Mouse (Mus musculus) heart, embryonic 13.5 days (tissue): ENCODE measurements around the gene Olfr642. TPM values are rescaled to one million over a fixed set of nuclear protein-coding genes. Genes with fewer than 3 reads are reported as not detected.

ENCODE experiments used
- ATAC-seq: fragments of 200-750 bp; cut with Nextera tagmentation; 2 replicates; pipeline ENCODE4 v1.8.0; 2017; ENCODE audit warnings: moderate TSS enrichment; ENCODE audit not compliant: insufficient number of reproducible peaks, low FRiP score, low TSS enrichment; ENCODE audit errors: extremely low read depth
- H3K27ac ChIP-seq: fragments of 300-500 bp; sonication (generic); replicated peaks from 2 replicates; pipeline ENCODE4 v1.5.1; 2015; ENCODE audit warnings: moderate library complexity, mild to moderate bottlenecking, inconsistent platforms
- H3K27me3 ChIP-seq: fragments of 300-500 bp; sonication (generic); replicated peaks from 2 replicates; pipeline ENCODE4 v1.6.1; 2015; ENCODE audit warnings: mild to moderate bottlenecking, inconsistent platforms
- H3K36me3 ChIP-seq: fragments of 300-500 bp; sonication (generic); 2 replicates; pipeline ENCODE4 v1.6.1; 2015; ENCODE audit warnings: mild to moderate bottlenecking, inconsistent platforms
- H3K4me1 ChIP-seq: fragments of 300-500 bp; sonication (generic); 2 replicates; pipeline ENCODE4 v1.6.1; 2015; ENCODE audit warnings: inconsistent platforms
- H3K4me2 ChIP-seq: fragments of 300-500 bp; sonication (generic); 2 replicates; pipeline ENCODE4 v1.6.1; 2015; ENCODE audit warnings: inconsistent platforms, mild to moderate bottlenecking, moderate library complexity
- H3K4me3 ChIP-seq: fragments of 300-500 bp; sonication (generic); 2 replicates; pipeline ENCODE4 v1.5.1; 2015; ENCODE audit warnings: moderate library complexity, mild to moderate bottlenecking, inconsistent platforms
- H3K9ac ChIP-seq: fragments of 300-500 bp; sonication (generic); 2 replicates; pipeline ENCODE4 v1.6.1; 2015; ENCODE audit warnings: inconsistent platforms, mild to moderate bottlenecking, moderate library complexity
- H3K9me3 ChIP-seq: fragments of 300-500 bp; sonication (generic); 2 replicates; pipeline ENCODE4 v1.6.1; 2016; ENCODE audit warnings: inconsistent platforms
- polyA plus RNA-seq: library from polyadenylated mRNA; unstranded; fragments of >200 nt; fragmentation: Nextera tagmentation; extraction: Ambion mirVana; gene quantifications from 2 replicates; pipeline ENCODE4 v1.2.1, GENCODE M21; 2015

The Olfr642 gene
- polyA plus RNA-seq, 1 experiment from 2014 or later, result not detected

DNA sequence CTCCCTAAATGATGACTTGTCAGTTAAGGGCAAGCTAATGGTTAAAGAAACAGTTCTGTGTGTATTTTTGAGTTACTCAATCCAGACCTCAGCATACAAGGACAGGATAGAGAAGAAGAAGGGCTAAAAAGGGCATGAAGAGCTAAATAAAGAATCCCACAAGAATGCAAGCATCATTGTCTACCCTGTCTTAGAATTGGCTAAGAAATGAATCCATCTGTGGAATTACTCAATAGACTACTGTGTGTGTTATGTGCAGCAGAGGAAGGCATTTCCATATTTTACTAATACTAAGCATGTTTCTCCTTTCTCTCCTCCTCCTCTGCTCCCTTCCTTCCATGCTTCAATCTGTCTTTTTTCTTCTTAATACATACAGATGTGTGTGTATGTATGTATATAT lies 53.3 kb downstream of the Olfr642 start:
- Histone ChIP-seq H3K4me1 (no peaks in the 10 kb centered on the region), H3K27ac (no peak overlapping the region), H3K36me3 (no peaks in the 10 kb centered on the region), H3K4me3 (no peak overlapping the region), H3K4me2 (no peak overlapping the region), H3K9ac (no peak overlapping the region), H3K9me3 (no peaks in the 10 kb centered on the region), H3K27me3 (no peaks in the 10 kb centered on the region)
- no peak for ATAC-seq

DNA sequence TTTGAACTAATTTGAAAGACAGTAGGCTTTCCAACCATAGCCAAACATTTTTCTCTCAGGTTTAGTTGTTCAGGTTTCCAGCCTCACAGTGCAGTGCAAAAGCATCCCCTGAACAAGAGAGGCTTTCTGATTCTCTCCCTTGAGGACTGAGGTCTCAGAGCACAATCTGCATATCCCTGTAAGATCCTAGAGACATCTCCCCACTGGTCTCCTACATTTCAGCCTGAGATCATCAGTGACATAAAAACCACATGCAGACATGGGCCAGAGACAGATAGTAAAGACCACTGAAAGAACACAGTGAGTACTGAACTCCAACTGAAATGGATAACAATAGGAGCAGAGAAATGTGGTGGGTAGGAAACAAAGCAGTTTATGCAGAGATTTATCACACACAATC lies 54.0 kb downstream of the Olfr642 start, which contains the start of gene Olfr638:
Gene Olfr638, plus strand, starts transcription at position 301 of the 400 bp plus-strand sequence.
- Histone ChIP-seq H3K36me3 (no peaks in the 10 kb centered on the region), H3K4me1 (no peaks in the 10 kb centered on the region), H3K27me3 (no peaks in the 10 kb centered on the region), H3K9ac (no peak within 1 kb of the TSS), H3K9me3 (no peaks in the 10 kb centered on the region), H3K4me2 (no peak within 1 kb of the TSS), H3K4me3 (no peak within 1 kb of the TSS), H3K27ac (no peak within 1 kb of the TSS)
- ATAC-seq, result no peak

Other genes starting within 250 kb of the Olfr642 start
- 7,919 and 10,944 TPM in 2 replicates for gene Hbb-bt, start 238.7 kb downstream of the Olfr642 start, polyA plus RNA-seq
- gene Hbb-bs, start 224.6 kb downstream of the Olfr642 start, polyA plus RNA-seq, result 15,930 and 21,711 TPM in 2 replicates
- not detected in 2 replicates for gene Hbb-bh2, start 212.1 kb downstream of the Olfr642 start, polyA plus RNA-seq
- gene Hbb-bh1, start 209.5 kb downstream of the Olfr642 start, polyA plus RNA-seq, result 230 and 536 TPM in 2 replicates
- gene Hbb-y, start 199.4 kb downstream of the Olfr642 start, polyA plus RNA-seq, result 25,617 and 43,684 TPM in 2 replicates
- gene Olfr66, start 166.4 kb downstream of the Olfr642 start, polyA plus RNA-seq, result not detected in 2 replicates
- not detected in 2 replicates for gene Olfr64, start 158.2 kb downstream of the Olfr642 start, polyA plus RNA-seq
- not detected in 2 replicates for gene Olfr65, start 149.2 kb downstream of the Olfr642 start, polyA plus RNA-seq
- gene Olfr631, start 123.8 kb downstream of the Olfr642 start, polyA plus RNA-seq, result not detected in 2 replicates
- not detected in 2 replicates for gene Olfr632, start 118.3 kb downstream of the Olfr642 start, polyA plus RNA-seq
- not detected in 2 replicates for gene Olfr633, start 108.2 kb downstream of the Olfr642 start, polyA plus RNA-seq
- not detected in 2 replicates for gene Olfr635, start 81.5 kb downstream of the Olfr642 start, polyA plus RNA-seq
- not detected in 2 replicates for gene Olfr638, start 53.9 kb downstream of the Olfr642 start, polyA plus RNA-seq
- gene Olfr639, start 35.4 kb downstream of the Olfr642 start, polyA plus RNA-seq, result not detected in 2 replicates
- not detected in 2 replicates for gene Olfr640, start 27.1 kb downstream of the Olfr642 start, polyA plus RNA-seq
- not detected in 2 replicates for gene Olfr641, start 17.2 kb downstream of the Olfr642 start, polyA plus RNA-seq
- not detected in 2 replicates for gene 4930516K23Rik, start 8.8 kb upstream of the Olfr642 start, polyA plus RNA-seq
- not detected in 2 replicates for gene Olfr644, start 19.2 kb upstream of the Olfr642 start, polyA plus RNA-seq
- not detected in 2 replicates for gene Olfr645, start 32.8 kb upstream of the Olfr642 start, polyA plus RNA-seq
- gene Olfr646, start 52.2 kb upstream of the Olfr642 start, polyA plus RNA-seq, result not detected in 2 replicates
- gene Ubqln5, start 77.2 kb upstream of the Olfr642 start, polyA plus RNA-seq, result not detected in 2 replicates
- not detected in 2 replicates for gene Olfr643, start 84.7 kb upstream of the Olfr642 start, polyA plus RNA-seq
- not detected in 2 replicates for gene Ubqln3, start 90.6 kb upstream of the Olfr642 start, polyA plus RNA-seq
- not detected in 2 replicates for gene Ubqlnl, start 97.9 kb upstream of the Olfr642 start, polyA plus RNA-seq
- gene Olfm5, start 112.2 kb upstream of the Olfr642 start, polyA plus RNA-seq, result not detected in 2 replicates
- gene Olfr648, start 130.7 kb upstream of the Olfr642 start, polyA plus RNA-seq, result 0.12 and 0.19 TPM in 2 replicates
- not detected in 2 replicates for gene Olfr649, start 143.3 kb upstream of the Olfr642 start, polyA plus RNA-seq
- 2.8 TPM in 2 replicates for gene Trim6, start 166.1 kb upstream of the Olfr642 start, polyA plus RNA-seq
- 2.1 and 2.4 TPM in 2 replicates for gene Trim34a, start 191.8 kb upstream of the Olfr642 start, polyA plus RNA-seq
- 0.57 TPM in 2 replicates for gene Trim5, start 235.4 kb upstream of the Olfr642 start, polyA plus RNA-seq